Mouse (Mus musculus) gastrocnemius, adult 2 months (tissue): ENCODE results near the gene Aurkaip1. TPM values are rescaled to one million over a fixed set of nuclear protein-coding genes. Genes with fewer than 3 reads are reported as not detected.
A peak's percentile ranks its signal among the peaks of the same experiment; 100 is the strongest.
"Not testable (repeated sequence)": the region's sequence is repeated elsewhere in the genome, so short reads cannot be mapped to it uniquely, and the experiment has no call there.

ENCODE experiments used
- DNase-seq: peaks from one replicate; pipeline ENCODE4 v3.0.0; 2022
- H3K27ac ChIP-seq: fragments of 200-600 bp; 2 replicates; pipeline ENCODE4 v1.8.1; 2022; ENCODE audit warnings: mild to moderate bottlenecking
- H3K4me3 ChIP-seq: fragments of 200-600 bp; 2 replicates; pipeline ENCODE4 v1.8.1; 2022; ENCODE audit warnings: mild to moderate bottlenecking, moderate library complexity
- CTCF ChIP-seq: fragments of 200-600 bp; IDR thresholded peaks from 2 replicates; pipeline ENCODE4 v1.8.1; 2022; ENCODE audit warnings: antibody characterized with exemption, mild to moderate bottlenecking, moderate library complexity
- intact Hi-C: fragments of 180-260 bp; cut with DNase I; formaldehyde crosslinking; loops from one replicate; pipeline ENCODE4 v1.15.1; 2025
- long read RNA-seq, 2 experiments: library from polyadenylated mRNA; stranded (forward); transcript quantifications; one replicate each; pipeline ENCODE4 v2.0.0; 2021
- total RNA-seq, 2 experiments: library from RNA; stranded (reverse); gene quantifications; 2 replicates each; pipeline ENCODE4 v1.2.3; 2021

The Aurkaip1 gene
- total RNA-seq = 10 to 100 TPM; 74.0 to 89.8 TPM
- long read RNA-seq, experiment 1, transcript Aurkaip1-201 (4 exons, 1,159 nt) = major isoform, 70 of 91 reads
- long read RNA-seq, experiment 1, partial matches to known transcripts = 3 of 91 reads
- long read RNA-seq, experiment 1, other reads (novel, unspliced or antisense) = 14 of 91 reads
- long read RNA-seq, experiment 2, transcript Aurkaip1-201 (4 exons, 1,159 nt) = major isoform, 86 of 105 reads
- long read RNA-seq, experiment 2, partial matches to known transcripts = 3 of 105 reads
- long read RNA-seq, experiment 2, other reads (novel, unspliced or antisense) = 11 of 105 reads

DNA sequence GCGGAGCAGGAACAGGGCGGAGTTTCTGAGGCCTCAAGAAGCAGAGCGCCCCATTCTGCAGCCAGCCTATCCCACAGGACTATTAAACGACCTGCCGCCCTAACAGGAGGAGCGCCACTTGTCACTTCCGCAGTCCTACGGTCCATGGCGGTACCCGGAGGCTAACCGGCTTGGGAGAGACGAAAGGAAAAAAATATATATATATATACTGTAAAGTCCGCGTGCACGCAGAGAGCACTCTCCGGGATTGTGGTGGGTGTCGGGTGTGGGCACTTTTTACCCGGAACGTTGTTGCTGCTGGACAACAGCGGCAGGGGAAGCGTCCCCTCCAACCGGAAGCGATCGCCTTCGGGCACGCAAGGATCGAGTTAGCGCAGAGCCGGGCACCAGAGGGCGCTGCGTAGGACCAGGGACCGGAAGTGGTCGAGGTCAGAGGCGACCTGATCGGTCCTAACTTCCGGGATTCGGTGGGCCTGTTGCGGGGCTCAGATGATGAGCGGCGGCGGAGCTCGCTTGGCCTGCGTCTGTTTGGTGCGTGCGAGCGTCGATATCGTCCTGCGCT is at the start of gene Aurkaip1:
Aurkaip1 (plus strand) TSS at position 68 of the 562 bp plus-strand sequence.
- Histone ChIP-seq H3K27ac (peak within 1 kb of the TSS; percentile 89), H3K4me3 (peak within 1 kb of the TSS; percentile 94)
- peak; percentile 98 for DNase-seq
- intact Hi-C loops = loop anchor here (10.0 kb wide), 1 partner anchor 114 kb away; the partner anchor contains the start of gene Ube2j2
- TF ChIP-seq CTCF = peak; percentile 85

DNA sequence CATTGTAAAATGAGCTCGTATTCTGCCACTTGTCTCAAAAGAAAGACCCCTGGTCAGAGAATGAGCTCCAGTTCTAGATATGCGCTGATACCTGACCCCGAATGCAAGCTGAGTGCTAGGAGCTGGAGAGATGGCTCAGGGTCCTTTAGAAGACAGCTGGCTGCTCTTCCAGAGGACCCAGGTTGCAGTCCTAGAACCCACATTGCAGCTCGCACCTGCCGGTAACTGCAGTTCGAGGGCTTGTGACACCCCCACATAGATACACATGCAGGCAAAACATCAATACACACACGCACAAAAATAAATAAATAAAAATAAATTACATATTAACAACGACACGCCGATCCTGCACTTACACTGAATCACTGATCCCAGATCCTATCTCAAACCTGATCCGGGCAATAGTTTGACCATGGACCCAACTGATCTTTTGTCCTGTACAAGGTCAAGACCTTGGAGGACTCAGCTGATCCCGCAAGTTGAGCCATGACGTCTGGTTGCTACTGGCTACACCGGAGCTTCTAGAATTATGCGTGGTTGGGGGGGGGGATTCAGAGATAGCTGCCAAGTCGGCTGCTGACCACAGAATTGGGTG is 47.5 kb upstream of the Aurkaip1 start:
- intact Hi-C loops = loop anchor here (1.0 kb wide), 1 partner anchor 13 kb away; no protein-coding TSS in a partner anchor
- Histone ChIP-seq H3K4me3 (peak overlapping the region; percentile 90), H3K27ac (peak overlapping the region; percentile 97)
- DNase-seq = no peak
- TF ChIP-seq CTCF = no peak

- peak; percentile 91 for DNase-seq
- Histone ChIP-seq H3K4me3 (peak overlapping the region; percentile 90), H3K27ac (peak overlapping the region; percentile 97)
- intact Hi-C loops = loop anchor here (1.0 kb wide), 1 partner anchor 14 kb away; no protein-coding TSS in a partner anchor
- TF ChIP-seq CTCF = peak; percentile 88
Measured at GRCm38 (mm10) chr4:155784081-155784701, 46.9 kb upstream of the Aurkaip1 start.

DNA sequence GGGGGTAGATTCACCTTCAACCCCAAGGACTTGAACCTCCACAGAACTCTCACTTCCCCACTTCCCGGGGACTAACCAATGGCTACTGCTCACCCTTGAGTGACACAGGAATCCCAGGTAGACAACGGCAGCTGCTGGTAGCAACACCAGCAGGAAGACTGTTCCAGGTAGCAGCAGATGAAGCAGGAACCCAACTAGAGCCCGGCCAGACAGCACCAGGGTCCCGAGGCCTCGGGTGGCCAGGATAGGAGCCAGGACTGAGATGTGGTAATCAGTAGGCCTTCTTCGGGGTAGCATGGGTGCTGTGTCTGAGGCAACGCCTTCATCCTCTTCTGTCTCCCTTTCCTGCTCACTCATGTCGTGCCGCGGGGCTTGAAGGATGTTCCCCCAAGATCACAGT is 45.8 kb upstream of the Aurkaip1 start:
- intact Hi-C loops = no loop called here
- TF ChIP-seq CTCF = no peak
- H3K27ac ChIP-seq = peak overlapping the region; percentile 48; the same call in 1 of the 2 replicates
- H3K4me3 ChIP-seq = no peak overlapping the region; the same call in 1 of the 2 replicates
- DNase-seq = no peak

- no peak; the same call in 1 of the 2 replicates for TF ChIP-seq CTCF
- intact Hi-C loops = no loop called here
- DNase-seq = no peak
- peak within 1 kb of the TSS; percentile 90 for H3K4me3 ChIP-seq
- H3K27ac ChIP-seq = peak within 1 kb of the TSS; percentile 97
Measured at GRCm38 (mm10) chr4:155785819-155786218, 45.3 kb upstream of the Aurkaip1 start, which contains the start of gene Tmem88b. Tmem88b (minus strand) TSS chr4:155785874.

- Histone ChIP-seq H3K4me3 (no peak overlapping the region), H3K27ac (no peak overlapping the region)
- TF ChIP-seq CTCF = no peak
- no peak for DNase-seq
- intact Hi-C loops = no loop called here
Measured at GRCm38 (mm10) chr4:155788300-155788699, 42.8 kb upstream of the Aurkaip1 start.

DNA sequence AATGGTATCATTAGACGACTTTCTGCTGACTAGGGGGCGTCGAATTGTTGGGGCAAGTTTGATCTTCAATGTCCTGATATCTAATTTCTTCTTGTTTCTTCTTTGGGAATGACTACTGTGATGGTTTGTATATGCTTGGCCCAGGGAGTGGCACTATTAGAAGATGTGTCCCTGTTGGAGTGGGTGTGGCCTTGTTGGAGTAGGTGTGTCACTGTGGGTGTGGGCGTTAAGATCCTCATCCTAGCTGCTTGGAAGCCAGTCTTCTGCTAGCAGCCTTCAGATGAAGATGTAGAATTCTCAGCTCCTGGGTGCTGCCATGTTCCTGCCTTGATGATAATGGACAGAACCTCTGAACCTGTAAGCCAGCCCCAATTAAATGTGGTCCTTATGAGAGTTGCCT is 42.2 kb upstream of the Aurkaip1 start:
- intact Hi-C loops, DNase-seq, H3K27ac ChIP-seq, H3K4me3 ChIP-seq: not testable (repeated sequence)

- intact Hi-C loops = no loop called here
- Histone ChIP-seq H3K27ac (no peak within 1 kb of the TSS), H3K4me3 (no peak within 1 kb of the TSS)
- TF ChIP-seq CTCF = no peak
- DNase-seq = no peak
Measured at GRCm38 (mm10) chr4:155790021-155790489, 41.0 kb upstream of the Aurkaip1 start, which contains the start of gene Ankrd65. Ankrd65 (plus strand) TSS chr4:155790439.

DNA sequence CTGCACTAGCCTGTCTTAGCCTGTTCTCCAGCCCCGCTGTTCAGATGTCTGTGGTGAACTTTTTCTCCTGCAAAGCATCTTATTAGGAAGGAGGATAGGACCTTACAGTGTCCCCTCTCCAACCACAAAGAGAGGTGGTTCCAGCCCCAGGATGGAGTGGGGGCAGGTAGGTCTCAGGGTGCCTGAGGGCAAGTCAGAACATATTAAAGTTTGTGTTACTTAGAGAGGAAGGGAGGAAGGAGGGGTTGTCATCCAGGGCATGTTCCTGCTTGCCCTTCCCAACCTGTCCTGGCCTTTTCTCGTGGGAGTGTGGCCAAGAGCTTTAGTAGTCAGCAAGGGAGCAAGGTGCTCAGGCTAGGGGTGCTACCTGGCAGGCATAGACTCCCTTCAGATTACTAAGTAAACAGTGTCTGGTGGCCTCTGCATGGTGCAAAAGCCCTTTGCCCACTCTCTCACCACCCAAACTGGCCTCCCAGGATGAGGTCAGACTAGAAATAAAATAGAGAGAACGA is 40.4 kb upstream of the Aurkaip1 start:
- intact Hi-C loops = no loop called here
- TF ChIP-seq CTCF = no peak
- Histone ChIP-seq H3K4me3 (no peak overlapping the region), H3K27ac (no peak overlapping the region)
- no peak for DNase-seq

DNA sequence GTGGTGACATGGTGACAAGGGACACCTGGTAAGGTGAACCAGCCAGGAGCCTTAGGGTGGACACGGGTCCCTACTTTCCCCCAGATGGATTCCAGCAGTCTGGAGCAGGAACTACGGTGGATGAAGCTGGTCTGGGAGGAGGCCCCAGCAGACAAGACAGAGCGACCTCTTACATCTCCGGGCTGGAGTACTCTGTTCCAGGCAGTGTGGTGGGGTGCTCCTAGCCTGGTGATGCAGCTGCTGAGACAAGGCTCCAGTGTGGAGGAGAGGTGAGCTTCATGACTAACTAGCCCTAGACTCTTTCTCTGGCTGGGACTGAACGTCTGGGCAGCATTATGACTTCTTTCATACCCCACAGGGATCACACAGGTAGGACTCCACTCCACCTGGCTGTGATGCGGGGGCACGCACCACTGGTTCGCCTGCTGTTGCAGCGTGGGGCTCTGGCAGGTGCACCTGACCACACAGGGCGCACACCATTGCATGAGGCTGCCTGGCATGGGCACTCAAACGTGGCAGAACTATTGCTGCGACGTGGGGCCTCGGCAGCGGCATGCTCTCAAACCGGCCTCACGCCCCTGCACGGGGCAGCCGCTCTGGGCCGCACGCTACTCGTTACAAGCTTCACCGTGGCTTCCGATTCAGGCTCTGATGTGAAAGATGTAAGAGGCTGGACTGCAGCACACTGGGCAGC is 39.7 kb upstream of the Aurkaip1 start:
- intact Hi-C loops = no loop called here
- Histone ChIP-seq H3K27ac (no peak overlapping the region), H3K4me3 (no peak overlapping the region)
- no peak for DNase-seq
- TF ChIP-seq CTCF = no peak

DNA sequence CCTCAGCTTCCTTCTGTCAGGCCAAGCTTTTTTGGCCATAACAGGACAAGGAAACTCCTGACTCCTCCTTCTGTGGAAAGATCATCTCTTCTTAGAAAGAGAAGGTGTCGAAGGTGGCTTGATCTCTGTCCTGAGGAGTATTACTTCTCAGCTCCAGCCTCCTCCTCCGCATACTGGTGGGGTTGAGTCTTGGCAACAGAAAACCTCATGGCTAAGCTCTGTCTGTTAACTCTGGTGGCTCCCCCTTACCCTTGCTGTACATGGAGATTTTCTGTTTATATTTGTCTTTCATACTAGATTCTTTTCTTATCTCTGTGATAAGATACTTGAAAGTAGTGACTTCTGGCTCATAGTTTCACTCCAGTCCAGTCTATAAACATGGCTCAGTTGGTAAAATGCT is 37.3 kb upstream of the Aurkaip1 start:
- no peak for TF ChIP-seq CTCF
- Histone ChIP-seq H3K27ac (no peak overlapping the region), H3K4me3 (no peak overlapping the region)

DNA sequence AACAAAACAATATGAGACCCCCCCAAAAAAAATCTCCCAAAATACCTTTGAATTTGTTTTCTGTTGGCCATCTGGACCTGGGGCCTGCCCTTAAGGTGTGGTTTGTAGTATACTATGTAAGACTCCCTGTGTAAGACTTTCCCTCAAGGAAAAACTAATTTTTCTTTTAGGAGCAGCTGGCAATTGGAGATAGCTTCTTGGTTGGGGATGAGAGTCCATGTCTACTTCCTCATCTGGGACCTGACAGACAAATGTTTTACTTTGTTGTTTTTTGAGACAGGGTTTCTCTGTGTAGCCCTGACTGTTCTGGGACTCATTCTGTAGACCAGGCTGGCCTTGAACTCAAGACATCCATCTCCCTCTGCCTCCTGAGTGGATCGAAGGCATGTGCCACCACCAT is 29.0 kb upstream of the Aurkaip1 start:
- intact Hi-C loops = no loop called here
- DNase-seq = no peak
- Histone ChIP-seq H3K27ac (no peak overlapping the region), H3K4me3 (no peak overlapping the region)
- TF ChIP-seq CTCF = no peak

More for the DNA sequence above, 37.3 kb upstream of the Aurkaip1 start:
- no peak for DNase-seq
- intact Hi-C loops = no loop called here
